Mouse (Mus musculus): ENCODE data around the gene Spint2.

Gene Spint2

GRCm38 (mm10) chr7:29281201-29282073, at the start of gene Spint2:
TSS of gene Spint2 (minus strand) at chr7:29281912.
- peak; percentile 91 for DNase-seq (ENCODE audit: low read depth, low spot score)

GRCm38 (mm10) chr7:29328984-29329383, 47.3 kb upstream of the Spint2 start:
- no peak for DNase-seq (ENCODE audit: low read depth, low spot score)

- no peak for DNase-seq (ENCODE audit: low read depth, low spot score)
These were observed 45.4 kb upstream of the Spint2 start for GRCm38 (mm10) chr7:29327087-29327486.

GRCm38 (mm10) chr7:29319337-29320307, 37.9 kb upstream of the Spint2 start:
- peak; percentile 90 for DNase-seq (ENCODE audit: low read depth, low spot score)

GRCm38 (mm10) chr7:29318115-29318911, 36.6 kb upstream of the Spint2 start:
- peak; percentile 56 for DNase-seq (ENCODE audit: low read depth, low spot score)

- peak; percentile 89 for DNase-seq (ENCODE audit: low read depth, low spot score)
These were observed 35.8 kb upstream of the Spint2 start for GRCm38 (mm10) chr7:29317558-29317957.

- DNase-seq (ENCODE audit: low read depth, low spot score): peak; percentile 58
These were observed 35.3 kb upstream of the Spint2 start for GRCm38 (mm10) chr7:29316976-29317375.

- no peak for DNase-seq (ENCODE audit: low read depth, low spot score)
These were observed 34.5 kb upstream of the Spint2 start for GRCm38 (mm10) chr7:29316137-29316734.

GRCm38 (mm10) chr7:29314844-29315628, 33.3 kb upstream of the Spint2 start:
- peak; percentile 67 for DNase-seq (ENCODE audit: low read depth, low spot score)

- no peak for DNase-seq (ENCODE audit: low read depth, low spot score)
These were observed 32.0 kb upstream of the Spint2 start for GRCm38 (mm10) chr7:29313572-29314261.

GRCm38 (mm10) chr7:29313051-29313450, 31.3 kb upstream of the Spint2 start:
- no peak for DNase-seq (ENCODE audit: low read depth, low spot score)

GRCm38 (mm10) chr7:29309749-29310148, 28.0 kb upstream of the Spint2 start:
- no peak for DNase-seq (ENCODE audit: low read depth, low spot score)

- no peak for DNase-seq (ENCODE audit: low read depth, low spot score)
These were observed 27.6 kb upstream of the Spint2 start for GRCm38 (mm10) chr7:29309221-29309721.

GRCm38 (mm10) chr7:29307350-29308104, 25.8 kb upstream of the Spint2 start:
- peak; percentile 89 for DNase-seq (ENCODE audit: low read depth, low spot score)

- peak; percentile 81 for DNase-seq (ENCODE audit: low read depth, low spot score)
These were observed 24.9 kb upstream of the Spint2 start for GRCm38 (mm10) chr7:29306619-29307018.

- peak; percentile 42 for DNase-seq (ENCODE audit: low read depth, low spot score)
These were observed 24.4 kb upstream of the Spint2 start for GRCm38 (mm10) chr7:29306108-29306507.

GRCm38 (mm10) chr7:29305263-29305988, 23.7 kb upstream of the Spint2 start:
- peak; percentile 44 for DNase-seq (ENCODE audit: low read depth, low spot score)

Data from R1 (cell line).